Mouse (Mus musculus) neural tube, embryonic 11.5 days (tissue): ENCODE data around the gene Avpr1b. TPM values are rescaled to one million over a fixed set of nuclear protein-coding genes. Genes with fewer than 3 reads are reported as not detected.
A peak's percentile ranks its signal among the peaks of the same experiment; 100 is the strongest.
"Not testable (repeated sequence)": the region's sequence is repeated elsewhere in the genome, so short reads cannot be mapped to it uniquely, and the experiment has no call there.

Source experiments
- ATAC-seq: fragments of 200-750 bp; cut with Nextera tagmentation; 2 replicates; pipeline ENCODE4 v1.8.0; 2017; ENCODE audit warnings: moderate number of reproducible peaks, mild to moderate bottlenecking, moderate TSS enrichment, moderate library complexity; ENCODE audit not compliant: insufficient read depth, low FRiP score, low TSS enrichment
- DNase-seq: peaks from one replicate; pipeline ENCODE4 v3.0.0-alpha.2; 2015; ENCODE audit warnings: low spot score
- H3K27ac ChIP-seq: fragments of 300-500 bp; sonication (generic); 2 replicates; pipeline ENCODE4 v1.5.1; 2014; ENCODE audit warnings: low read depth, mild to moderate bottlenecking, low read length
- H3K27me3 ChIP-seq: fragments of 300-500 bp; sonication (generic); 2 replicates; pipeline ENCODE4 v1.6.1; 2014; ENCODE audit warnings: mild to moderate bottlenecking, low read length, mixed read lengths; ENCODE audit not compliant: control insufficient read depth, insufficient read depth
- H3K36me3 ChIP-seq: fragments of 300-500 bp; sonication (generic); 2 replicates; pipeline ENCODE4 v1.6.1; 2014; ENCODE audit warnings: mild to moderate bottlenecking, low read length, moderate library complexity, mixed read lengths; ENCODE audit not compliant: control insufficient read depth, insufficient read depth
- H3K4me1 ChIP-seq: fragments of 300-500 bp; sonication (generic); 2 replicates; pipeline ENCODE4 v1.6.1; 2014; ENCODE audit warnings: low read length, mixed read lengths; ENCODE audit not compliant: control insufficient read depth, insufficient read depth
- H3K4me2 ChIP-seq: fragments of 300-500 bp; sonication (generic); 2 replicates; pipeline ENCODE4 v1.6.1; 2014; ENCODE audit warnings: low read depth, mild to moderate bottlenecking, moderate library complexity
- H3K4me3 ChIP-seq: fragments of 300-500 bp; sonication (generic); 2 replicates; pipeline ENCODE4 v1.5.1; 2014; ENCODE audit warnings: low read depth, low read length
- H3K9ac ChIP-seq: fragments of 300-500 bp; sonication (generic); 2 replicates; pipeline ENCODE4 v1.6.1; 2014; ENCODE audit warnings: mild to moderate bottlenecking, low read length
- H3K9me3 ChIP-seq: fragments of 300-500 bp; sonication (generic); 2 replicates; pipeline ENCODE4 v1.6.1; 2016; ENCODE audit warnings: low read length; ENCODE audit not compliant: control insufficient read depth
- WGBS: fragments of 180-500 bp; shearing (Covaris S2); extraction: QIAGEN DNeasy Blood & Tissue Kit; methylation state at CpG from one replicate; pipeline ENCODE4 v1.1.7; 2014; 5-methylcytosine and 5-hydroxymethylcytosine counted together
- polyA plus RNA-seq: library from polyadenylated mRNA; unstranded; fragments of >200 nt; fragmentation: Nextera tagmentation; extraction: Ambion mirVana; gene quantifications from 2 replicates; pipeline ENCODE4 v1.2.1, GENCODE M21; 2014

The Avpr1b gene
- not detected in 2 replicates for polyA plus RNA-seq

DNA sequence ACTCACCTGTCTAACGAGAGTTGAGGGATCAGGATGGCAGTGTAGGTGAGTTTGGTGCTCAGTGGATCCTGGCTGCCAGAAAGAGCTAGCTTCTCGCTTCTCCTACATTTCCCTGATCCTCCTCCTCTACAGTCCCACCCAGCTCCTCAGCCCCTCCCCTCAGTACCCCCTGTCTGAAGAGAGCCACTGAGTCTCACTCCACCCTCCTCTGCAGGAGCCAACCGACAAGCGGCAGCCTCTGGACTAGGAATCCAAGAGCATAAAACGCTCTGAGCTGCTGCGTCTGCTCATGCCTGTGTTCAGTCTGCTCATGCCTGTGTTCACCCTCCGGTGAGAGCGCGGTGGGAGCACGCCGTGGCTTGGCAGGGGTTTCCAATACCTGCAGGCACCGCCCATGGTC is at the start of gene Avpr1b:
Gene Avpr1b (plus strand): TSS at position 335 of the 400 bp plus-strand sequence.
- Histone ChIP-seq H3K9me3 (no peaks in the 10 kb centered on the region), H3K4me1 (no peaks in the 10 kb centered on the region), H3K27me3 (no peaks in the 10 kb centered on the region), H3K9ac (no peak within 1 kb of the TSS), H3K27ac (no peak within 1 kb of the TSS), H3K4me3 (no peak within 1 kb of the TSS), H3K4me2 (no peak within 1 kb of the TSS), H3K36me3 (no peaks in the 10 kb centered on the region)
- ATAC-seq (no peak), DNase-seq (no peak)
- 45% methylated on average over 12 of the region's 12 CpGs for WGBS

DNA sequence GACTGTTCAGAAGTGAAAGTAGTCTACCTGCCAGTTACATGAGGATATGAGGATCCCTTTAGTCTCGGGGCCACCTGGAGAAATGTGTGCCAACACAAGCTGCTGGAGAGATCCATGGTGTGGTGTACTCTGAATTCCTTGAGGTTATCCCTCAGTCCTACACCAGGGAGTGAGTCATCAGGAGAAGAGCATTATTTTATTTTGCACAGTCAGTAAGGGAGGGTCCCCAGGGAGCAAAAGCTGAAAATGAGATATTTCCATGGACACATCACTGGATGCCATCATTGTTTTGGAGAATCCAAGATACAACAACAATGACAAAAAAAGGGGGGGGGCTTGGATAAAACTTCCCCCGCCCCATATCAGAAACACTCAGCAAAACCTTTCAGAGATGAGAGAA is 47.1 kb upstream of the Avpr1b start:
- no peak overlapping the region for H3K4me2 ChIP-seq
- H3K4me3 ChIP-seq, result no peak overlapping the region
- H3K9ac ChIP-seq, result no peak overlapping the region
- no peak for ATAC-seq
- no peaks in the 10 kb centered on the region for H3K9me3 ChIP-seq
- no peaks in the 10 kb centered on the region for H3K36me3 ChIP-seq
- no peaks in the 10 kb centered on the region for H3K27me3 ChIP-seq
- DNase-seq, result no peak
- H3K4me1 ChIP-seq, result no peaks in the 10 kb centered on the region
- H3K27ac ChIP-seq, result no peak overlapping the region
- 91% methylated on average over 2 of the region's 2 CpGs for WGBS

DNA sequence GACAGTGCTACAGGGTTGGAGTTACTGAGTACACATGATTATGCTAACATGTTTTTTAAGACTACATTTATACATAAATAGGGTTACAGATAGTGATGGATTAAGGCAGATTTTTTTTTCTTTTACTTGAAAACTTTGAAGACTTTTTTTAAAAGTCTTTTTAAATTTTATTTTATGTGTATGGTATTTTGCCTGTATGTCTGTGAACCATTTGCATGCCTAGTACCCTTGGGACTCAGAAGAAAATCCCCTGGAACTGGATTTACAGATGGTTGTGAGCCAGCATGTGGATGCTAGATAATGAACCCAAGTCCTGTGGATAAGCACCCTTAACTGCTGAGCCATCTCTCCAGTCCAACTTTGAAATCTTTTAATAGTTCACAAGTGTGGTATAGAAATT is 45.6 kb upstream of the Avpr1b start:
- no peak overlapping the region for H3K9ac ChIP-seq
- no peak for ATAC-seq
- H3K27me3 ChIP-seq, result no peaks in the 10 kb centered on the region
- H3K4me3 ChIP-seq, result no peak overlapping the region
- no peak for DNase-seq
- no peak overlapping the region for H3K27ac ChIP-seq
- H3K4me2 ChIP-seq, result no peak overlapping the region
- H3K9me3 ChIP-seq, result no peaks in the 10 kb centered on the region
- no peaks in the 10 kb centered on the region for H3K4me1 ChIP-seq
- H3K36me3 ChIP-seq, result no peaks in the 10 kb centered on the region

DNA sequence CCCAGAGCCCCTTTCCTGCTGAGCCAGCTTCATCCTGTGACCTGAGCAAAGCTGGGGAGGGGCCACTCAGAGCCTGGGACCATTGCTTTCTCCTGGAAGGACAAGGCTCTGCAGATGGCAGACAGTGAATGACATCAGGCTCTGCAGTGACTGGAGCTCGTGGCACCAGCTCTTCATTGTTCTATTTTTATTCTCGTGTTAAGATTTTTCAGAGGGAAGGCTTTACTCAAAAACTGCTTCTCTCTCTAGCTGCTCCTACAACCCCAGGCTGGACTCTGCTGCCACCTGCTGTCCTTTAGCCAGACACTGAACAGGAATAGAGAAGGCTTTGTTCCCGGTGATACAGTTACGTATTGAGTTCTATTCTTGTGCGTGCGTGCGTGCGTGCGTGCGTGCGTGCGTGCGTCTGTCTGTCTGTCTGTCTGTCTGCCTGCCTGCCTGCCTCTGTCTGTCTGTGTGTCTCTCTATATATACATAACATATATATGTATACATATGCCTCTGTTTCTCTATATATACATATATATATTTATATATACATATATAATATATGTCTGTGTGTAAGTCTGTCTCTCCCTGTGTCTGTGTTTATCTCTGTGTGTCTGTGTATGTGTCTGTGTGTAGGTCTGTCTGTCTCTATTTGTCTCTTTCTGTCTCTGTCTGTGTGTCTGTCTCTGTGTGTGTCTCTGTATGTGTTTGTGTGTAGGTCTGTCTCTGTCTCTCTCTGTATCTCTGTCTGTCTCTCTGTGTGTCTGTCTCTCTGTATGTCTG is 43.8 kb upstream of the Avpr1b start:
- Histone ChIP-seq H3K9me3 (no peaks in the 10 kb centered on the region), H3K36me3 (no peaks in the 10 kb centered on the region), H3K27ac (no peak overlapping the region), H3K9ac (peak overlapping the region; percentile 35), H3K4me1 (no peaks in the 10 kb centered on the region), H3K27me3 (no peaks in the 10 kb centered on the region), H3K4me3 (no peak overlapping the region), H3K4me2 (peak overlapping the region; percentile 14)
- 20% methylated on average over 13 of the region's 13 CpGs for WGBS
- peak; percentile 87 for DNase-seq
- ATAC-seq, result peak; percentile 80

DNA sequence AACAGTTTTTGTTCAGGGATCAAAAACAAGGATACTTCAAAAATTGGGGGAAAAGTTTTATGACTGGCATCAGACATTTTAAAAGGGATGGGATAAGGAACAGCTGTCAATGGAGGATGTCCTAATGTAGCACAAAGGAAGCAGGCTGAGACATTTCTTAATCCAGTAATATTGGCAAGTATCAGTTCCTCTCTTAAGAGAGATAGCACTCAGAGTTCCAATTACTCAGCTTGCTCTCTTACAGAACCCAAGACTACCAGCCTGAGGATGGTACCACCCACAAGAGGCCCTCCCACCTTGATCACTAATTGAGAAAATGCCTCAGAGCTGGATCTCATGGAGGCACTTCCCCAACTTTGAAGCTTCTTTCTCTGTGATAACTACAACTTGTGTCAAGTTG is 38.5 kb upstream of the Avpr1b start:
- Histone ChIP-seq H3K9ac (no peak overlapping the region), H3K36me3 (no peaks in the 10 kb centered on the region), H3K4me3 (no peak overlapping the region), H3K4me2 (no peak overlapping the region), H3K27ac (no peak overlapping the region), H3K27me3 (no peaks in the 10 kb centered on the region), H3K4me1 (no peaks in the 10 kb centered on the region), H3K9me3 (no peaks in the 10 kb centered on the region)
- ATAC-seq (no peak), DNase-seq (no peak)

DNA sequence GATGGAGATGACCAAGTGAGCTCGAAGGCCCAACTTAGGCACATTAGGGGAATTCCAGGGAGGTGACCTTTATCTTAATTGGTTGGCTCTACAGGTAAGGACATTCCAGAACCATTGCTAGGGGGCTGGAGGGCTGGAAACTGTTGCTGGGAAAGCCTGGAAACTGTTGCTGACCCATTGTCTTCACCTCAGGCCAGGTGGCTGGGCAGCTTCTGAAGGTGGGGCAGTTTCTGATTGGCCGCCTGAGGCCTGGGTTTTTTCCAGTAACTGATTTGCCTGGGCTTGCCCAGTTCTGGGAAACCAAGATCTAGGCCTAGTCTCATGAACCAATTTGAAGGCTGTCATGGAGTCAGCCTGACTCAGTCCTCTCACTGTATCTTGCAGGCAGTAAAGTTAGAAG is 37.0 kb upstream of the Avpr1b start:
- H3K4me1 ChIP-seq, result no peaks in the 10 kb centered on the region
- no peaks in the 10 kb centered on the region for H3K9me3 ChIP-seq
- no peak overlapping the region for H3K9ac ChIP-seq
- H3K36me3 ChIP-seq, result no peaks in the 10 kb centered on the region
- no peak overlapping the region for H3K4me2 ChIP-seq
- H3K27me3 ChIP-seq, result no peaks in the 10 kb centered on the region
- H3K4me3 ChIP-seq, result no peak overlapping the region
- DNase-seq (no peak), ATAC-seq (no peak)
- 91% methylated on average over 2 of the region's 2 CpGs for WGBS
- H3K27ac ChIP-seq, result no peak overlapping the region

DNA sequence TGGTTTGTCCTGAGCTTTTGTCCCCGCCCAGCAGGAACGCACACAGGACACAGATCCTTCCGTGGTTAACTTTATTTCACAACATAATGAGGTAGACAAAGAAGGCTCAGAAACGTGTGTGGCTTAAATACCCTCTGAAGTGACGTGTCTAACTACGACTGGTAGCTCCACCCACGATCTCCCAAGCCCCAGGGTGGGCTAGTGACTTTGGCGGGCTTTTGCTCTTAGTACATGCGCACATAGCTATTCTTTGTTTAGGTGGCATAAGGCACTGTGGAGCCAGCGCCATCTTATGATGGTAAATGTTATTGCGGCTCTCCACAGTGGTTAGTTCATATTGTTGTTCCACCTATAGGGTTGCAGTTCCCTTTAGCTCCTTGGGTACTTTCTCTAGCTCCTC is 33.0 kb upstream of the Avpr1b start:
- not testable (repeated sequence) for H3K27me3 ChIP-seq, H3K36me3 ChIP-seq, H3K4me2 ChIP-seq, H3K9ac ChIP-seq, H3K4me3 ChIP-seq, H3K27ac ChIP-seq, H3K4me1 ChIP-seq, H3K9me3 ChIP-seq
- WGBS, result 47% methylated on average over 11 of the region's 11 CpGs
- ATAC-seq (peak; percentile 55; the same call in 1 of the 2 replicates), DNase-seq (peak; percentile 28)

DNA sequence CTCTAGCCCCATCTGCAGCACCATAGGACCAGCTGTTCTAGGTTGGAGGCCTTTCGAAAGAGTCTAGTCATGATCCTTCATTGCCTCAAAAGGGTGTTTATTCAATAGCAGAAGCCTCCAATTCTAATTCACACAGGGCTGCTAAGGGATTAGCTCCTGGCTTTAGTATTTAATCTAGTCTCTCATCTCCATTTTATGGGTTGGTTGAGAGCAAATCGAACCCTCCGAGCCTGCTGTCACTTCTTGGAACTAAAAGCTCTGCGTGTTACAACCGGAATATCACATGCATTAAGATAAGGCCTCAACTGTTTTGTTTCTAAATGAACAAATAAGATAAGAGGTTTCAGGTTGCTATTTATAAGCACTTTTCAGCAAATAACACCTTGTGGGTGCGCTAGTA is 29.3 kb upstream of the Avpr1b start:
- Histone ChIP-seq H3K36me3 (no peaks in the 10 kb centered on the region), H3K4me1 (no peaks in the 10 kb centered on the region), H3K4me3 (no peak overlapping the region), H3K4me2 (no peak overlapping the region), H3K9me3 (no peaks in the 10 kb centered on the region), H3K9ac (no peak overlapping the region), H3K27ac (no peak overlapping the region), H3K27me3 (no peaks in the 10 kb centered on the region)
- WGBS, result 87% methylated on average over 6 of the region's 6 CpGs
- DNase-seq (no peak), ATAC-seq (no peak)

DNA sequence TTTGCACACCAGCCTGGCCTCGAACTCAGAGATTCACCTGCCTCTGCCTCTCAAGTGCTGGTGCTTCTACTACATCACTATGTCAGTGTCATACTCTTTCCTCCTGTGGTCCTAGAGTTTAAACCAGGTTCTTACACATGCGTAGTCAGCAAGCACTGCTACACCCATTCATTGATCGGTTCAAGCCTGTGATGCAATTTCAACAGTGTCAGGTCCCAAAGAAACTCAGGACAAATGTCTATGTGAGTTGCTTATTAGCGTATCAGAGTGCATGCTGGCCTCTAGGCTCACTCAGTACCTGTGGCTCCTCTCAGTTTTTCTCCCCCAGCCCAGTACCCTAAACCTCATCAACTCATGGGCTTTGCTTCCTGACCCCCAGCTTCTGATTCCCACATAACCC is 28.6 kb upstream of the Avpr1b start:
- H3K9ac ChIP-seq, result no peak overlapping the region
- H3K4me1 ChIP-seq, result no peaks in the 10 kb centered on the region
- no peak overlapping the region for H3K27ac ChIP-seq
- WGBS, result 88% methylated on average over 4 of the region's 4 CpGs
- no peak for DNase-seq
- H3K9me3 ChIP-seq, result no peaks in the 10 kb centered on the region
- H3K4me3 ChIP-seq, result no peak overlapping the region
- H3K4me2 ChIP-seq, result no peak overlapping the region
- ATAC-seq, result no peak
- H3K36me3 ChIP-seq, result no peaks in the 10 kb centered on the region
- no peaks in the 10 kb centered on the region for H3K27me3 ChIP-seq
